Mouse (Mus musculus) A20 (cell line): ENCODE data around the gene Ttk.

Experiments
- DNase-seq: peaks from one replicate; pipeline ENCODE4 v3.0.0-alpha.2; 2011; ENCODE audit warnings: low read depth, low spot score

The Ttk gene

GRCm38 (mm10) chr9:83833811-83834747 is at the start of gene Ttk:
TSS of gene Ttk (plus strand) at chr9:83834689.
- peak; percentile 97 for DNase-seq

GRCm38 (mm10) chr9:83785501-83785900 is 49.0 kb upstream of the Ttk start:
- no peak for DNase-seq

- no peak for DNase-seq
Observed at GRCm38 (mm10) chr9:83789326-83789725, 45.2 kb upstream of the Ttk start.

- no peak for DNase-seq
Observed at GRCm38 (mm10) chr9:83796875-83797274, 37.6 kb upstream of the Ttk start.

GRCm38 (mm10) chr9:83797898-83798297 is 36.6 kb upstream of the Ttk start:
- DNase-seq: no peak

GRCm38 (mm10) chr9:83804341-83804740 is 30.1 kb upstream of the Ttk start:
- no peak for DNase-seq

- DNase-seq: no peak
Observed at GRCm38 (mm10) chr9:83805164-83805976, 29.1 kb upstream of the Ttk start.

- DNase-seq: peak; percentile 88
Observed at GRCm38 (mm10) chr9:83805977-83806815, 28.3 kb upstream of the Ttk start, which contains the start of gene Elovl4. TSS of gene Elovl4 (minus strand) at chr9:83806277.

GRCm38 (mm10) chr9:83807562-83807961 is 26.9 kb upstream of the Ttk start:
- peak; percentile 86 for DNase-seq

- DNase-seq: no peak
Observed at GRCm38 (mm10) chr9:83819188-83819587, 15.3 kb upstream of the Ttk start.

GRCm38 (mm10) chr9:83820976-83821375 is 13.5 kb upstream of the Ttk start:
- no peak for DNase-seq

GRCm38 (mm10) chr9:83822925-83823324 is 11.6 kb upstream of the Ttk start:
- DNase-seq: no peak

- no peak for DNase-seq
Observed at GRCm38 (mm10) chr9:83829896-83830295, 4.6 kb upstream of the Ttk start.

- DNase-seq: peak; percentile 80
Observed at GRCm38 (mm10) chr9:83831152-83831551, 3.3 kb upstream of the Ttk start.

GRCm38 (mm10) chr9:83834748-83835313 is 342 bp downstream of the Ttk start:
- DNase-seq: no peak

GRCm38 (mm10) chr9:83852464-83852863 is 18.0 kb downstream of the Ttk start:
- no peak for DNase-seq

- DNase-seq: no peak
Observed at GRCm38 (mm10) chr9:83865165-83865564, 30.7 kb downstream of the Ttk start.

GRCm38 (mm10) chr9:83882191-83882590 is 47.7 kb downstream of the Ttk start:
- no peak for DNase-seq

- DNase-seq: peak; percentile 43
Observed at GRCm38 (mm10) chr9:83886149-83886548, 51.7 kb downstream of the Ttk start.

- DNase-seq: no peak
Observed at GRCm38 (mm10) chr9:83888214-83888613, 53.7 kb downstream of the Ttk start.

- no peak for DNase-seq
Observed at GRCm38 (mm10) chr9:83893073-83893472, 58.6 kb downstream of the Ttk start.
